Mouse (Mus musculus) embryonic facial prominence, embryonic 14.5 days (tissue): ENCODE measurements around the gene Cers6. TPM values are rescaled to one million over a fixed set of nuclear protein-coding genes. Genes with fewer than 3 reads are reported as not detected.
A peak's percentile ranks its signal among the peaks of the same experiment; 100 is the strongest.

Source experiments
- ATAC-seq: fragments of 200-750 bp; cut with Nextera tagmentation; 2 replicates; pipeline ENCODE4 v1.8.0; 2017; ENCODE audit warnings: low read depth, moderate number of reproducible peaks, moderate TSS enrichment
- DNase-seq: peaks from one replicate; pipeline ENCODE4 v3.0.0-alpha.2; 2015; ENCODE audit warnings: low spot score
- H3K27ac ChIP-seq: fragments of 300-500 bp; sonication (generic); replicated peaks from 2 replicates; pipeline ENCODE4 v1.5.1; 2014; ENCODE audit warnings: low read depth, mild to moderate bottlenecking, low read length, moderate library complexity
- H3K27me3 ChIP-seq: fragments of 300-500 bp; sonication (generic); replicated peaks from 2 replicates; pipeline ENCODE4 v1.6.1; 2014; ENCODE audit warnings: low read length; ENCODE audit not compliant: control insufficient read depth, insufficient read depth
- H3K36me3 ChIP-seq: fragments of 300-500 bp; sonication (generic); 2 replicates; pipeline ENCODE4 v1.6.1; 2014; ENCODE audit warnings: low read length, mixed read lengths; ENCODE audit not compliant: control insufficient read depth, insufficient read depth
- H3K4me1 ChIP-seq: fragments of 300-500 bp; sonication (generic); 2 replicates; pipeline ENCODE4 v1.6.1; 2014; ENCODE audit warnings: antibody characterized with exemption, low read length; ENCODE audit not compliant: control insufficient read depth, insufficient read depth
- H3K4me2 ChIP-seq: fragments of 300-500 bp; sonication (generic); 2 replicates; pipeline ENCODE4 v1.6.1; 2014; ENCODE audit warnings: low read depth, mild to moderate bottlenecking, low read length, moderate library complexity, mixed read lengths
- H3K4me3 ChIP-seq: fragments of 300-500 bp; sonication (generic); 2 replicates; pipeline ENCODE4 v1.5.1; 2014; ENCODE audit warnings: low read depth, mild to moderate bottlenecking, low read length
- H3K9ac ChIP-seq: fragments of 300-500 bp; sonication (generic); 2 replicates; pipeline ENCODE4 v1.6.1; 2014; ENCODE audit warnings: low read depth, mild to moderate bottlenecking, low read length, moderate library complexity, mixed read lengths
- H3K9me3 ChIP-seq: fragments of 300-500 bp; sonication (generic); 2 replicates; pipeline ENCODE4 v1.6.1; 2016; ENCODE audit warnings: low read length; ENCODE audit not compliant: control insufficient read depth
- WGBS: fragments of 180-500 bp; shearing (Covaris S2); extraction: QIAGEN DNeasy Blood & Tissue Kit; methylation state at CpG from one replicate; pipeline ENCODE4 v1.1.7; 2014; 5-methylcytosine and 5-hydroxymethylcytosine counted together
- polyA plus RNA-seq: library from polyadenylated mRNA; unstranded; fragments of >200 nt; fragmentation: Nextera tagmentation; extraction: Ambion mirVana; gene quantifications from 2 replicates; pipeline ENCODE4 v1.2.1, GENCODE M21; 2014

Cers6 gene
- polyA plus RNA-seq: 24.3 and 26.0 TPM in 2 replicates

GRCm38 (mm10) chr2:68860904-68861685, at the start of gene Cers6:
TSS of gene Cers6 (plus strand) at chr2:68861441.
- peak; percentile 99 for ATAC-seq
- no peaks in the 10 kb centered on the region for H3K9me3 ChIP-seq
- H3K4me1 ChIP-seq: peaks cover 7% of the 10 kb centered on the region
- H3K4me3 ChIP-seq: peak within 1 kb of the TSS; percentile 86
- H3K27me3 ChIP-seq: no peaks in the 10 kb centered on the region
- H3K27ac ChIP-seq: peak within 1 kb of the TSS; percentile 81
- peak within 1 kb of the TSS; percentile 78 for H3K9ac ChIP-seq
- WGBS: under 1% methylated on average over 44 of the region's 53 CpGs
- peak; percentile 98 for DNase-seq
- H3K36me3 ChIP-seq: no peaks in the 10 kb centered on the region
- H3K4me2 ChIP-seq: peak within 1 kb of the TSS; percentile 79

- Histone ChIP-seq H3K4me3 (no peak overlapping the region), H3K36me3 (no peaks in the 10 kb centered on the region), H3K9ac (no peak overlapping the region), H3K27me3 (no peaks in the 10 kb centered on the region), H3K27ac (no peak overlapping the region), H3K4me2 (no peak overlapping the region), H3K4me1 (no peaks in the 10 kb centered on the region), H3K9me3 (no peaks in the 10 kb centered on the region)
- DNase-seq: peak; percentile 32
- no peak for ATAC-seq
- WGBS: 23% methylated on average over 2 of the region's 2 CpGs
Measured at GRCm38 (mm10) chr2:68814409-68814808, 46.8 kb upstream of the Cers6 start.

GRCm38 (mm10) chr2:68819040-68819439, 42.2 kb upstream of the Cers6 start:
- Histone ChIP-seq H3K9me3 (no peaks in the 10 kb centered on the region), H3K4me2 (no peak overlapping the region), H3K27ac (no peak overlapping the region), H3K4me1 (no peaks in the 10 kb centered on the region), H3K4me3 (no peak overlapping the region), H3K36me3 (no peaks in the 10 kb centered on the region), H3K9ac (no peak overlapping the region), H3K27me3 (no peaks in the 10 kb centered on the region)
- 88% methylated on average over 4 of the region's 4 CpGs for WGBS
- no peak for ATAC-seq
- DNase-seq: no peak

- H3K4me1 ChIP-seq: no peaks in the 10 kb centered on the region
- H3K27me3 ChIP-seq: no peaks in the 10 kb centered on the region
- 67% methylated on average over 4 of the region's 4 CpGs for WGBS
- no peak overlapping the region for H3K27ac ChIP-seq
- H3K9ac ChIP-seq: no peak overlapping the region
- H3K9me3 ChIP-seq: no peaks in the 10 kb centered on the region
- no peaks in the 10 kb centered on the region for H3K36me3 ChIP-seq
- H3K4me3 ChIP-seq: no peak overlapping the region
- DNase-seq (peak; percentile 14), ATAC-seq (no peak)
- H3K4me2 ChIP-seq: no peak overlapping the region
Measured at GRCm38 (mm10) chr2:68822152-68822887, 38.9 kb upstream of the Cers6 start.

- Histone ChIP-seq H3K4me3 (no peak overlapping the region), H3K9me3 (no peaks in the 10 kb centered on the region), H3K36me3 (no peaks in the 10 kb centered on the region), H3K9ac (no peak overlapping the region), H3K4me2 (no peak overlapping the region), H3K27me3 (no peaks in the 10 kb centered on the region), H3K4me1 (no peaks in the 10 kb centered on the region), H3K27ac (no peak overlapping the region)
- no peak for ATAC-seq
- WGBS: 63% methylated on average over 7 of the region's 7 CpGs
- DNase-seq: no peak
Measured at GRCm38 (mm10) chr2:68825326-68826020, 35.8 kb upstream of the Cers6 start.

GRCm38 (mm10) chr2:68843330-68843729, 17.9 kb upstream of the Cers6 start:
- Histone ChIP-seq H3K27ac (no peak overlapping the region), H3K4me1 (no peaks in the 10 kb centered on the region), H3K9me3 (no peaks in the 10 kb centered on the region), H3K27me3 (no peaks in the 10 kb centered on the region), H3K9ac (no peak overlapping the region), H3K36me3 (no peaks in the 10 kb centered on the region), H3K4me2 (no peak overlapping the region), H3K4me3 (no peak overlapping the region)
- ATAC-seq (no peak), DNase-seq (no peak)
- 84% methylated on average over 5 of the region's 5 CpGs for WGBS

GRCm38 (mm10) chr2:68844530-68844929, 16.7 kb upstream of the Cers6 start:
- no peak for DNase-seq
- H3K4me1 ChIP-seq: no peaks in the 10 kb centered on the region
- no peak for ATAC-seq
- H3K36me3 ChIP-seq: no peaks in the 10 kb centered on the region
- no peak overlapping the region for H3K4me3 ChIP-seq
- 92% methylated on average over 2 of the region's 2 CpGs for WGBS
- H3K27me3 ChIP-seq: no peaks in the 10 kb centered on the region
- H3K27ac ChIP-seq: no peak overlapping the region
- no peak overlapping the region for H3K4me2 ChIP-seq
- no peak overlapping the region for H3K9ac ChIP-seq
- no peaks in the 10 kb centered on the region for H3K9me3 ChIP-seq

GRCm38 (mm10) chr2:68845002-68845740, 16.1 kb upstream of the Cers6 start:
- WGBS: 78% methylated on average over 13 of the region's 13 CpGs
- Histone ChIP-seq H3K4me1 (no peaks in the 10 kb centered on the region), H3K27me3 (no peaks in the 10 kb centered on the region), H3K27ac (no peak overlapping the region), H3K9me3 (no peaks in the 10 kb centered on the region), H3K4me2 (no peak overlapping the region), H3K4me3 (no peak overlapping the region), H3K9ac (no peak overlapping the region), H3K36me3 (no peaks in the 10 kb centered on the region)
- DNase-seq (no peak), ATAC-seq (no peak)
